Mouse (Mus musculus): Measurements from ENCODE around the gene Zfp874a.
"Not testable (repeated sequence)": the region's sequence is repeated elsewhere in the genome, so short reads cannot be mapped to it uniquely, and the experiment has no call there.

Zfp874a gene

GRCm38 (mm10) chr13:67451172-67452020 is at the start of gene Zfp874a:
Gene Zfp874a, minus strand, starts transcription at chr13:67451624.
- ATAC-seq (ENCODE audit: low TSS enrichment): peak; percentile 100

GRCm38 (mm10) chr13:67500908-67501307 is 49.5 kb upstream of the Zfp874a start:
- ATAC-seq (ENCODE audit: low TSS enrichment): no peak

DNA sequence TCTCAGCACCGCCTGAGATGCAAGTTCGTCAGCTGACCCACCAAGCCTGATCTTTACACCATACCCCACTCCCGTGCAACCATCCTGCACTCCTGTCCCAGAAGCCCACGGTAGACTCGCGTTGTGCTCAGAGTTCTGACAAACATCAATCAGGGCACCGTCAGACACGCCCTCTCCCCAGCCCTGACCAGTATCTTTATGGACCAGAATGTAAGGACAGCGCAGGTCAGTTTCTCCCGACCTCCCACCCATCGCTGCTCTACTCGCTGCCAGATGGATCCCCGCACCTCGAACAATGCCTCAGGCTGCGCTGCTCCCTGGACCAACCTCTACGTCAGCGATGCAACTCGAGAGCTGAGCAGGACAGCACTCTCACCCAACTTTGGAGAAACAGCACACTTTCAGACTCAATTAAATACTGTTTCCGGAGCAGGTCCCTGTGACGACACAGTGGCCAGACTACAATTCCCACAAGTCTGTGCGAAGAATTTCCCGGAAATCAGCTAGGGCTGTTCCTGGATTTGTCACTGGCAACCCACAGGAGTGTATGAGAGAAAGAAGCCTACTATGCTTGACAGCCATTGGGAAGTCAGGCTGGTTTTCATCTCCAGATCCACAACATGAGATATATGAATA is 48.8 kb upstream of the Zfp874a start, which contains the start of gene Zfp58:
TSS of gene Zfp58 (minus strand) at position 472 of the 636 bp plus-strand sequence.
- peak; percentile 100 for ATAC-seq (ENCODE audit: low TSS enrichment)

DNA sequence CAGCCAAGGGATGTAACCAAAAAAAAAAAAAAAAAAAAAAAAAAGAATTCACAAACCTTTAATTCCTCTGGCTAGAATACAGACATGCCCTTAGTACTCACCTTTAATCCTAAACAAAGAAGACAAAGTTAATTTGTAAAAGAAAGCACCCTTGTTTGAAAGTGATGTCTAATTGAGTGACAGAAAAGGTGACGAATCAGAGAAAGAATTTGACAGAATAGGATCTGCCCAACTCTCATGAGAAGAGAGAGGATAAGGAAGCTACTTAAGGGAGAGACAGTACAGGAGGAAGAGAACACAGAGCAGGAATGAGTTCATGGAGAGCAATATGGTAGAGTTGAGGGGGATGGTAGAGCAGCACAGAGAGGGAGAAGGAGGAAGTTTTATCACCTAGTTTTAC is 44.2 kb upstream of the Zfp874a start:
- no peak for ATAC-seq (ENCODE audit: low TSS enrichment)

DNA sequence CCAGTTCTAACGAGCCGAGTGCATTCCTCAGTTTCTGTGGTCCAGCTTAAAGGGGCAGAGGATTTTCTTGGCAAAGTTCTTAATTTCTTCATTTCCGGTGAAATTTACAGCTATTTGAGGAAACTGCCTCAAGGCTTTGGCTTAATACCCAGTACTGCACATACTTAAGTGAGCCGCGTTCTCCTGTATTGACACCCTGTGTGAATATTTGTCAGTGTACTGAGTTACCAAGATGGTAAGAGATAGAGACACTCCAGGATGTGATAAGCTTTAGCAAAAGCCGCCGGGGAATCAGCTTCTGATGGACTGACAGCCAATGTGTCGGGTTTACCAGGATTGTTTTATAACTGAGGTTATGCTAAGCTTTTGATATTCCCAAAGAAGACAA is 33.0 kb upstream of the Zfp874a start:
- ATAC-seq (ENCODE audit: low TSS enrichment): peak; percentile 48

DNA sequence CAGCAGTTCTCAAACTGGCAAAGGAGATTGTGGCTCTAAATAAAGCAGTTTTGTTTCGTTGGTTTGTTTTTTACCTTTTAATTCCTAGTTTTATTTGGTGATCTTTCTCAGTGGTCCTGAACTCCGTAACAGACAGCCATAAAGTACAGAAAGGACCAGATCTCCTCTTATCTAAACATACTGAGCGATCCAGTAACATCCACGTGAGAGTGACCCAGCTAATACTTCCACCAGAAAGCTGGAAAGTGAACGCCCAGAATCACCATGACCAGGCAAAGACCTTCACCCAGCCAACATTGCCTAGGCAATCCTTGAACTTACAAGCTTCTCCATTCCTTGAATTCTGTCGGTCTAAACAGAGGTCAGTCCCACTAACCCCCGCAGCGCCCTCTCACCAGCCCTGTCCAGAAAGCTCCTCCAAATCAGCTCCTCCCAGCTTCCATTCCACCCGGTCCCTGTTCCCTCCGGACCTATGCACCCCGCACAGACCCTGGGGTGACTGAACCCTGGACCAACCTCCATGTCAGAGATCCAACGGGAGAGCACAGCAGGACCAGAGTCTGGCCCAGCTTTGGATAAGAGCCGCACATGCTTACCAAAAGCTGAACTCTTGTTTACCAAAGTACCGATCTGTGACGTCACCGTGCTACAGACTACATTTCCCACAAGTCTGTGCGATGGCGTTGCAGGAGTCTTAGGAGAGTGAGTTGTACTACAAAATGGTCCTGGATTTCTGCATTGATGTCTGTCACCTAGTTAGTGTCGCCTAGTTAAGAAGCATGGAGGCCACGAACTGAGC is 32.4 kb upstream of the Zfp874a start, which contains the start of gene Zfp874b:
TSS of gene Zfp874b (minus strand) at position 634 of the 799 bp plus-strand sequence.
- ATAC-seq (ENCODE audit: low TSS enrichment): peak; percentile 98

DNA sequence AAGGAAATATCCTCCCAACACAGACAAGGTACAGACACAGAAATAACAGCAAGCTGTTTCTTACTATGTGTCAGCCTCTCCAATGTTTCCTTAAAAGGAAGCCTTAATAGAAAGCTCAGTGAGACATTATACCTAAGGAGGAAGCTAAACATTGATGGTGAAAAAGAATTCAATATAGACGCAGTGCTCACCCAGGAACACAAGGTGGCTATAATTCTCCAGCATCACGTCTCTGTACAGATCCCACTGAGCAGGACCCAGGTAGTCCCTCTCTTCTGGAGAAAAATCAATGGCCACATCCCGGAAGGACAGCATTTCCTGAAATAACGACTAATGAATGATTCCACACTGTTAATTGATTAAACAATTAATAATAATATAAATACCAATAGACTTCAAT is 30.1 kb upstream of the Zfp874a start:
- no peak for ATAC-seq (ENCODE audit: low TSS enrichment)

GRCm38 (mm10) chr13:67469274-67469673 is 17.9 kb upstream of the Zfp874a start:
- ATAC-seq (ENCODE audit: low TSS enrichment): no peak

GRCm38 (mm10) chr13:67463506-67464185 is 12.2 kb upstream of the Zfp874a start:
- not testable (repeated sequence) for ATAC-seq (ENCODE audit: low TSS enrichment)

DNA sequence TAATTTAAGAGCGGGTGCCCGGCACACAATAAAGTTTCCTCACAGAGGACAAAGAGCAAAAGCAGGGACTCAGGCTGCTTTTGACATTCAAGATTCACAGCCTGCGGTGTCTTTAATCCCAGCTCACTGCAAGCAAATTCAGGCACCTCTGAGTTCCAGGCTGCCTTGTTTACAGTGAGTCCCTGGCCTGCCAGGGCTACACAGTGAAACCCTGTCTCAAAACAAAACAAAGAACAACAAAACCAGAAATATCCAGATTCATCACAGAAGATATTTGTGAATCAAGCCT is 541 bp upstream of the Zfp874a start:
- ATAC-seq (ENCODE audit: low TSS enrichment): peak; percentile 39

DNA sequence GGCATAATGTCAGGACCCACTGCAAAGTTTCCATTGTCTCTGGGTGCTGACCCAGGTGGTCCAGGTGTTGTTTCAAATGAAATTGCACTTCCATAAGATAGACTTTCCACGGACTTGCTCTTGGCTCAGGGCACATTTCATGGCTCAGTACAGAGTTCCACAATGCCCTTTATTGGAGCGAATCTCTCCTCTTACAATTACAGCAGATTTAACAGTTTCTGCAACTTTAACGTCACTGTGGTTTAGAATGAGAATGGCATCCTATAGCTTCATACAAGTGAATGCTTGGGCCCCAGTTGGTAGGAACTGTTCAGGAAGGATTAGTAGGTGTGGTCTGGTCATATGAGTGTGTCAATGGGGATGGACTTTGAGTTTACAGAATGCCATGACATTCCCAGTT is 14.3 kb downstream of the Zfp874a start:
- not testable (repeated sequence) for ATAC-seq (ENCODE audit: low TSS enrichment)

- ATAC-seq (ENCODE audit: low TSS enrichment): no peak
Observed at GRCm38 (mm10) chr13:67428116-67428515, 23.3 kb downstream of the Zfp874a start.

GRCm38 (mm10) chr13:67425699-67426098 is 25.7 kb downstream of the Zfp874a start:
- not testable (repeated sequence) for ATAC-seq (ENCODE audit: low TSS enrichment)

DNA sequence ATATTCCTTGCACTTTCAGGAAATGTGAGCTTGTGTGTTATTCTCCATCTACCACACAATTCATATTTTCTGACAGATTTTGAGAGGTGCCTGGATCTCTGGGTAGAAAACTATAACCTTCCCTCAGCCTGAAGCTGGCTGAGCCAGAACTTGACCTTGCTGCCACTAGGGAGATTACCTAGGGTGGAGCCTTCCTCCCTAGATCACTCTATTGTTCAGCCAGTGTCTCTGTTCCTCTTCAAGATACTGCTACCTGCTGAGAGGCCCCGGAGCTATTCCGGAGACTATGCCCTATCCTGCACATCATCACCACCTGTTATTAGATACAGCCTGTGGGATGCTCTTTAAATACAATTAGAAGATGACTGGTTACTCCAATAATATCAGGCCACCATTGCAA is 28.9 kb downstream of the Zfp874a start:
- not testable (repeated sequence) for ATAC-seq (ENCODE audit: low TSS enrichment)

GRCm38 (mm10) chr13:67421207-67421857 is 30.1 kb downstream of the Zfp874a start, which contains the start of gene Zfp459:
Gene Zfp459, minus strand, starts transcription at chr13:67421418.
- peak; percentile 92 for ATAC-seq (ENCODE audit: low TSS enrichment)

DNA sequence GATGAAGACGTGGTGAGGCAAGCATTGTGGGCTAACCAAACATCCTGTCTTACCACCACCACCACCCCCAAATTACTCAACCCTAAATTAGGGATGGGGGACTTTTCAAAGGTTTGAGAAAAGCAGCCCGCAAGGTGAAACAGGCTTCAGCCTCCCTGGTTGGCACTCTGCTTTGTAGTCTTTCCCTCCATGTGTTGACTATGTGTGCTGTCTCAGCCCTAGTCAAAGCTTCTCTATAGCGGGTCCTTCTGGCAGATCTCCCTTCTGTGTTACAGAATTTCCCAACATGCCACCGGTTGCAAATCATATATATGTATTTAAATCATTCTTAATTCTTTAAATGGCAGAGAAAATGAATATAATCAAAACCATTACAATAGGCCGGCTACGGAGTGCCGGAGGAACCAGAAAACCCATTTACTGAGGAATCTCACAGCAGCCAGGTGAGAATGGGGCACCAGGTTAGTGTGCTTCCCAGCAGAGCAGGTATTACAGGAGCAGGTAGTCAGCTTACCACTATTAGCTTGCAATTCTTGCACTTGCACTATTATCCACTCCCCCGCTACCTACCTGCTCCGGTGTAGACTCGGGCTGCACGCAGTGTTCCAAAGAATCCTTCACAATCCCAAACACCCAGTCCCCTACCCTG is 30.7 kb downstream of the Zfp874a start:
- ATAC-seq (ENCODE audit: low TSS enrichment): no peak

DNA sequence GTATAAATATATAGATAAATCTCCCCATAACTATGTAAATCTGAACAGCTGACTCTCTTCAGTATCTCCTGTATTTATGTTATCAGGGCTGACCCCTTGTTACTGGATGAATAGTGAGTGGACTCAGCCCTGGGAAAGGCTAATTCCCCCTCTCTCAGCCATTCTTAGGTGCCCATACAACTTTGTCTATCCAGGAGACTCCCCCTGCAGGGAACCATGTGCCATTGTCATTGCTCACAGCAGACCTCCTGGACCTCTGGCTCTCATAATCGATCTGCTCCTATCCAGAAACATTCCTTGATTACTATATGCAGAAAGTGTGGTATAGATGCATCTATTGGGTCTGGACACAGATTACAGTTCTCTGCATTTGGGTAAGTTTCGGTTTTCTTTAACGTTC is 34.6 kb downstream of the Zfp874a start:
- ATAC-seq (ENCODE audit: low TSS enrichment): no peak

GRCm38 (mm10) chr13:67415759-67416158 is 35.7 kb downstream of the Zfp874a start:
- ATAC-seq (ENCODE audit: low TSS enrichment): no peak

GRCm38 (mm10) chr13:67413634-67414033 is 37.8 kb downstream of the Zfp874a start:
- ATAC-seq (ENCODE audit: low TSS enrichment): peak; percentile 41; the same call in 1 of the 2 replicates

GRCm38 (mm10) chr13:67399183-67399903 is 52.1 kb downstream of the Zfp874a start, which contains the start of gene Zfp429:
Gene Zfp429, minus strand, starts transcription at chr13:67399819.
- ATAC-seq (ENCODE audit: low TSS enrichment): peak; percentile 100

All from frontal cortex, adult (tissue).